Mouse (Mus musculus) spleen, postnatal 14 days (tissue): ENCODE results near the gene Lrfn2.

Experiments
- DNase-seq, 2 experiments: peaks; one replicate each; pipeline ENCODE4 v3.0.0; 2021 to 2022; ENCODE audit warnings: low spot score in 2 of 2

The Lrfn2 gene

DNA sequence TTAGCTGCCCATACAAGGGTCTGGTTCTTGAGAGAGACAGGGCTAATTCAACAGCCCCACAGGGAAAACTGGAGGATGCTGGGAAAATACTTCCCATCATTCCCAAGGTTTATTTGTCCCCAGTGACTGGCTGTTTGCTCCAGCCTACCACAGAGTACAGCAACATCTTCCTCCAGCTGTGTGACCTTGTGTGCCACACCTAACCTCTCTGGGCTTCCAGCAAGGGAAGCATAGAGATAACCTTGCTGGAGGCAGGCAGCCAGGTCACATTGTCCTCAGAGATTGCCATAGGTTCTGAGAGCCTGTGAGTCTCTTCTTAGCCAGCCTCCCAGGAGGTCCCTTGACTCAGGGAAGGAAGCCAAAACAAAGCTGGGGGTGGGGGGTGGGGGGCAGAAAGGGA, 101.1 kb downstream of the Lrfn2 start:
- no peak for DNase-seq

DNA sequence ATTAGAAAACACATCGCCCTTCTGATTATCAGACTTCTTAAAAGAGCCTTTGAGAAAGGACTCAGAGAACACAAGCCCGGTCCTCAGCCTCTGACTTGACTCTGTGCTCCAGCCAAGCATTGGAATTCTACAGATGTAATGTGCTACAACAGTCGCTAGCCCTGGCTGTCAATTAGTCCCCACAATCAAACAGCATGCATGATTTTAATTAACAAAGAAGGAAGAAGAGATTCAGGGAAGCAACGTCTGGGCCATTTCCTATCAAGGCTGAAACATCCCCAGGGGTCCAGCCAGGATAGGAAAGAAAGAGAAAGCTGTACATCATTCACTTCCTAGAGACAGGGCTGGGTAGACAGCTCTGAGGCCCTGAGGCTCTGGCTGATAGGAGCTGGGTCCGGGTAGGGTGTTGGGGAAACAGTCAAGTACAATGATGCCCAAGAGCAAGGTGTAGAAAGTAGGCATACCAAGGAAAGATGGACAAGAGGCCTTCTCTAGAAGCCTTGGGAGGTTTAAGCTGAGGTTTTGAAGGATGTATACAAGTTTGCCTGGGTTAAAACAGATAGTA, 101.6 kb downstream of the Lrfn2 start:
- DNase-seq: no peak

DNA sequence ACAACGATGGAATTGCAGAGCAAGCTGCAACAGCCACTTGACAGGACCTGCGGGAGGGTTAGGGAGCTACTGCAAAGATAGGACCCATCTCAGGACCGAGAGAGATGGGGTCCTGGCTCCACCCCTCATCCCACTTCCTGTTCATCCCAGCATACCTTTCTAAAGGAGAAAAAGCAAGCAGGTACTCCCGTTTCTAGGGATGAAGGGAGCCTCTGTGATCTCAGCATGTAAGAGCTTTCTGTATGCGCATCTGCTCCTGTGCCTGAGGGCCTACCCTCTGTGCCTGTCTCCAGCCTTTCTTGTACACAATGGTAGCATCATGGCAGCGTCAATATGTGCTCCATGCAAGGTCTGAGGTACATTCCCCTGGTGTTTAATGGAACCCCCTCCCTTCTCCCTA, 102.9 kb downstream of the Lrfn2 start:
- DNase-seq: no peak

DNA sequence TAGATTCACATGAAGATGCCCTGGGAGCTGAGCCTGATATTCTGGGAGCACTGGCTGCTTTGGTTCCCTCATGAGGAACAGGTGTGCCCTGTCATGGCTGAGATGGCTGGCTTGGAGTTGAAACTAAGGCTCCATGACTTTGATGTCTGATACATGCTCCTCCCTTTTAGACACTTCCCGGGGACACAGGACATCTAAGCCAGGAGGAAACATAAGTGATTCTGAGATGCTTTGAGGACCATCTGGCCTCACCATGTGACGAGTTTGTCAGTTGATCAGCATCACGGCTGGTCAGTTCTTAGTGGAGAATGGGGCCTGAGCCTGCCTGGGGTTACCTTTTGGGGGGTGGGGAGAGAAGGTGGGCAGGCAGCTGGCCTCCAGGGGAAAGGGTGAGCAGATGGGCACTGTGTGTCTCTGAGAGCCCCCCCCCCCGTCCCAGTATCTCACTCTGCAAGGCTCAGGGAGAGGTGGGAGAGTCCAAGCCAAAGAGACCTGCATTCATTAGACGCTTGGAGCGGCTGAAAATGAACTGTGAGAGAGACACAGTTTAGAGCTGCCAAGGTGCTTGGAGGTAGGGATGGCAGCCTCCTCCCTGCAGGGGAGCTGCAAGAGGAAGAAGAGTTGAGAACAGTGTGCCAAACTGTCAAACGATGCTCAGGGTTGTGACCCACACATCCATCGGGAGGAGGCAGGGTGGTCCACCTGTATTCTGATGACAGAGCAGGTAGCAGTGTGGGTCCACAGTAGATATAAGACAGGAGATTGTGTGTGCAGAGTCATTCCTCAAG, 105.2 kb downstream of the Lrfn2 start:
- DNase-seq: no peak

DNA sequence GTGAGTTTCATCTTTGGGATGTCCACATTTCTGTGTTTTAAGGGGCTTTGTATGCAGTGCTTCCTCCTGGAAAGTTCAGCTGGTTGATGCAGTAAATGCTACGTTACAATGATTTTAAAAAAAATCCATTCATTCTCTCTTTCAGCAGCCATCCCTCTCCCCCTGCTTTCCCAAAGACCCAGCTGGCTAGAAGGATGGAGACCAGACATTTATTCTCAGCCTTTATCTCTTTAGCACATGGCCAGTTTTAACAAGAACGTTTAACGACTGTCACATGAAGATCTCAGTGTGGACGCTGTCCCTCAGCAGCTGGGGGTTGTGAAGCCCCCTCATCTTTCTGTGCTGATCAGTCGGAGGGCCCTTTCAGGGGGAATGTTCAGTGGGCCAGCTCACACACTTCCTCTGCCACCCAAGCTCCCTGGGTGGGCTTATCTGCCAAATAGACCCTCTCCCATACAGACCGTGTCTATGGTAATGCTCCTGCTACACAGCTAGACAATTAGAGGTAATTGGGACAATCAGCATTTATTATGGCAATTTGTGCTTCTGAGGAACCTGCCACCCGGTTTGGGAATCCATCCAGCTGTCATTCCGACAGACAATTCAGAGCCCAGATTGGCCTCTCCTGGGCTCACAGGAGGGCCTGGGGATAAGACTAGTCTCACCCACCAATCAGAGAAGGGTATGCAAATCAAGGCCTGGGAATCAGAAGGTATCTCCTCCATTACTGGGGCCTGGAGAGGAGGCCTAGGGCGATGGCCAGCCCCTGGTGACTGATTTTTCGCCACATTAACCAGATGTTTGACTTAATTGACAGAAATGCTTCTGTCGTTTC, 111.8 kb downstream of the Lrfn2 start:
- no peak for DNase-seq

DNA sequence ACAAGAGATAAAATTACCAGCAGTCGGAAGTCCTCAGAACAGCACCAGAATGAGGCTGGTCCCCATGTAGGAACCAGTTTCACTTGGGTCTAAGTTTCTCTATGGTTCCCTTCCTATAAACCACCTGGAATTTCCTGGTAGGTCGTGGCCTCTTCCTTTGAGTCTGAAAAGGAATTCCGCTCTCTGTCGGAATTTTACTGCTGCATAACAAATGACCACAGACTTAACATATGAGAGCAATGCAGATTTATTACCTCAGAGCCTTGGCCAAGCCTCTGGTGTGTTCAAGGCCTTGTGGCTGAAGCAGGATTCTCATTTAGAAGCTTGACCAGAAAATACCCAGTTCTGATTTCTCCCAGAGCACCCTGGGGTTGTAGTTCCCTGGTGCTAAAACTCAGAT, 115.7 kb downstream of the Lrfn2 start:
- DNase-seq: no peak

DNA sequence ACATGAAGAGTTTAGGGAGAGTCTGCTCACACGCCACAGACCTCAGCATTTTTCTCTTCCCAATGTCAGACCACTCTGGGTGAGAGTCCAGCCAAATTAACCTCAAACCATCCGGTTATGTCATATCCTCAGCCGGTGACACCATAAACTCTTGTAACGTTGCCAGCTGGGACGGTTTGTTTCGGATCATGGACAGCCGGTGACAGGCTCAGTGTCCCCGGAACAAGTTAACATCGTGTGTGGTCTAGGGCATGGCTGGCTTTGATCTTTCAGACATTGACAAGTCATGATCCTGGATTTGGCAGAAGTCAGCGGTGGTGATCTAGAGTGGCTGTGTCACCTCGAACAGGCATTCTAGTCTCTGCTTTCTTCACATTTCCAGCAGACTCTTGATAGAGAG, 119.1 kb downstream of the Lrfn2 start:
- DNase-seq: no peak

DNA sequence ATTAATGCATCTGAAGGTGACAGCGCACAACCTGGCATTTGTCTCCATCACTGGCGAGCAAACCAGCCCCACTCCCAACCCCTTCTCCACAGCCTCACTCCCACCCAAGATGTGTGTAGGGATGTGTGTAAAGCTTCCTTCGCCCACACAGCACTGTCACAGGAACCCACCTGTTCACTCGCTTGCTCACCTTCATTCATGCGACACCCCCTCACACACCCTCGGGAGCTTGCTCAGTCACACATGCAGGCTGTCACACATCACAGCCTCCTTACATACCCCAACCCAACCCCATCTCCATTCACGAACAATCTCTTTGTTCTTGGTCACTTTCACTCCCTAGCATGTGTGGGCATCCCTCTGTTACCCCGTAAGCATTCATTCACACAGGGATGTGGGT, 129.0 kb downstream of the Lrfn2 start:
- DNase-seq: no peak

DNA sequence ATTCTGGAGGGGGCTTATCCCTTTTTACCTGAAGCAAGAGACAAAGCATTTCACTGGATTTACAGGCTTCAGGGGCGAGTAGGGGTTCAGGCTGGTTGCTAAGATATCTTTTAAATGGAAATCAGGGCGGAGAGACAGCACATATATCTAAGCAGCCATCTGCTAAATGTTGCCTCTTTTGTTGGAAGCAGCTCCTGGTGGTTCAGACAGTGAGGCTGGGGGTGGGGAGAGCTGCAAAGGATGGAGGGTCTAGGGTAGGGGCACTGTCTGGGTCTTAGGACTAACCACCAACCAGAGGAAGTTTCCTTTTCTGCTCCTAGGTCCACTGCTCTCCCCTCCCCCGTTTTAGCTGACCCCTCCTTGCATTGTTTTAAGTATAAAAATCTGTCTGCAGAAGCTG, 131.6 kb downstream of the Lrfn2 start:
- DNase-seq: no peak

DNA sequence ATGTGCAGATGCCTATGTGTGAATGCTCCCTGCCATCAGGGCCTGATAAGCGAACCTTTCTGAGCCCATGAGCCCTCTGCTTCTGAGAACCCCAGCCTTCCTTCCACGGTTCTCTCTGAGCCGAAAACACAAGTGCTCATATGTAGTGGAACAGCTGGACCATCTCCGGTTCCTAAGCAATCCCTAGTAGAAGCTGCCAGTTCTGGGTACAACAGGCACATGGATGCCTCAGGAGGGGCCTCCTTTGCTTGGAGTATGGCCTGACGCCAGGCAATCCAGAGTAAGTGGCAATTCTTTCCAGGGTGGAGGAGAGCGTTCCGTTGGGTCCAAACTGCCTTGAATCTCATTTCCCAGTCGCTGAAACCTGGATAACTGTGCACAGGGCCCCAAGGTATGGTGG, 132.3 kb downstream of the Lrfn2 start:
- DNase-seq: no peak

DNA sequence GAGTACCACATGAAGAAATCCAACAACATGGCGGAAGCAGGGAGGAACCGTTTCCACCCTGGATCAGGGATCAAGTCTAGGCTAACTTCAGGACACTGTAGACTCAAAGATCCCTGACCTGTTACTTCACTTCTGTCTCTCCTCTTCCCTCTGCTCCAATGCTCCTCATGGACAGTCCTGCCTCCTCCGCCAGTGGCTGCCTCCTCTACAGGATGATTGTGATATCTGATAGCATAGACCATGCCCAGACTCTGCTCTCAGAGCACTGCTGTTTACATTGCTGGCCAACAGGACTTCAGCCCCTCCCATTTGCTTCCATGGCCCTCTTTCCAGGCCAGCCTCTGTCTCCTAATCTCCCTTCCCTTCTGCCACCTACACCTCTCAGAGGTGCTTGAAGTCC, 132.9 kb downstream of the Lrfn2 start:
- no peak for DNase-seq

DNA sequence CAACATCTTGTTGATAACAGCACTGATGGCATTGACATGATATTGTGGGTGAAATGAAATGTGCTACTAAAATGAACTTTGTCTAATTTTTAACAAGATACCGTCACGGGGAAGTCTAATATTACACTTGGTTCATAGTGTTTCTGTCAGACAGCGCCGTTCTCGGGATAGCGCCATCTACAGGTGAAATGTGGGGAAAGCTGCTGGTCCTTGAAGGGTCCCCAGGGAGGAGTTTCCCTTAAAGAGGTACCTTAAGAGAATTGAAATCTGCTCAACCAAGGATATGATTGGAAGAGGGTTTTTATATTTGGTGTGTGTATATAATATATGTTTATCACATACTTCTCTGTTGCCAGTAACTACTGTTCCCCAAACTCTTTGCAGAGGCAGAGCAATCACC, 134.6 kb downstream of the Lrfn2 start:
- DNase-seq: no peak

DNA sequence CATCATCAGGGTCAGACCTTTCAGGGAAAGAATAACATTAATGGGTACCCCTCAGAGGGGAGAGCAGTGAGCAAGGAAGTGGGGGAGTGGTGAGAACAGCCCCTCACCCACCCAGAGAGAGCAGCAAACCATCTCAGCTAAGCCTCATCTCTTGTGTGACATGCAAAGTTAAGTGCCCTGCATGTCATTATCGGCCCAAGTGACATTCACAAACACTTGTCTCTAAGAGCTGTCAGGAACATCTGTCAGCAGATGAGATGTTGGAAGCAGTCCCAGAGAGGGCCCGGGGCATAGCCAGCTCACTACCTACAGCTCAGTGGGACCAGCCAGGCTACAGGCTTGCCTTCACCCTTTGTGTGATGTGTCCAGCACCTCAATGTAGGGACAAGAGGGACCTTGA, 146.0 kb downstream of the Lrfn2 start:
- no peak for DNase-seq

DNA sequence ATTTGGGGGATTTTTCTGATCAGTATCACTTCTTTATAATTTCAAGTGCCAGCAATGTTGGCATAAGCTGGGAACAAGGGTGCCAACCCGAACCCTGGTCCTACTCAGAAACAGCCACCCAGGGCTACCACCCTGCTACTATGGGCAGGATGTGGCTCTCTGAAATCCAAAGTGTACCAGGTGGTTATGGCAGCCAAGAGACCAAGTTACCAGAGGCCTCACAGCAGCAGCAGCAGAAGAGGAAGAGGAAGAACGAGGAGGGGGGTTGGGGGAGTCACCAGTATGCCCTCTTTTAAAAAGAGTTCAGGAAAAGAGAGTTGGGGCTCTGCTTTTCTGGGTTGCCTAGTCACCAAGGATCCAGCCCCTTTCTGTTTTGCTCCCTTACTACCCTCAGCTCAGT, 147.5 kb downstream of the Lrfn2 start:
- no peak for DNase-seq

DNA sequence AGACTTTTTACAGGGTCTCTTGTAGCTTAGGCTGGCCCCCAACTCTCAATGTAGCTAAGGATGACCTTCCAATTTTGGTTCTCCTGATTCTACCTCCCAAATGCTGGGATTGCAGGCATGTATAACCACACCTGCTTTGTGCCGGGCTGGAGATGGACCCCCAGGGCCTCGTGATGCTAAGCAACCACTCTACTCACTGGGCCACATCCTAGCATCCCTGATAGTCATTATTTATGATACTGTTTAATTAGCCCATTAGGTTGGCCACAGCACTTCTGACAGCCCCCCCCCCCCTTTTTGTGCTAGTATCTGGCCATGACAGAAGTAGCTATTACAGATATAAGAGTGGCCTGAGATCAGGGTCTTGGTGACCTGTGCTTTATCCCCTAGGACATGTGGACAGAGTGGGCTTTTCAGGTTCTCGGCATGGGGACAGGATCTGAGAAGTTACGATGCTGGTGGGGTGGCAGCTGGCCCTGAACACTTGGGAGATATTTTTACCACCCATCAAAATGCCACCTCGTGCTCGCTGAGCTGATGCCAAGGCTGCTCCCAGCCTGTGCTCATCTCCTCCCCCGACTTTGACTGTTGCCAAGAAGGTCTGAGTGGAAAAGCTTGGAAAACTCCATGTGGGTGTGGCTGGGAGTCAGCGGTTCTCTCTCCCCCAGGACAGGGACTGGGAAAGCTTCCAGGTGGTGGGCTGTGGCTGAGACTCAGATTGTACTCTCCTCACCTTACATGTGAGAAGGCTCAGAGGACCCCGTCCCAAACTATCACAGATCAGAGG, 151.6 kb downstream of the Lrfn2 start:
- DNase-seq: no peak

DNA sequence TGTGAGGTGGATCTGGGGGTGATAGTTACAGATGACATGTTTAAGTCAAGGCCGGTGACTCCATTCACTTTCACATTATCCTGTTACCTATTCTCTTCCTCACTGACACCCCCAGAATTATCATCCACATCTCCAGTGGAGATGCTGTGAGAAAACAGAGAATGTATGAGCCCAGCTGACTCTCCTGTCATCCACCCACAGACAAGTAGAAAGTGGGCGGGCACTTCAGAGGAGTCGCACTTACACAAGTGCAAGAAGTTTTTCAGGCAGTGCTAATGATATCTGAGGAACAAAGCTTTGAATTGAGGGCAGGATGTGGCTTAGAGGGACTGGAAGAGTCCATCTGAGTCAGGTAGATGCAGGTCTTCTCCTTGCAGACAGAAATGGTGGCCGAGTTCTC, 152.9 kb downstream of the Lrfn2 start:
- no peak for DNase-seq

DNA sequence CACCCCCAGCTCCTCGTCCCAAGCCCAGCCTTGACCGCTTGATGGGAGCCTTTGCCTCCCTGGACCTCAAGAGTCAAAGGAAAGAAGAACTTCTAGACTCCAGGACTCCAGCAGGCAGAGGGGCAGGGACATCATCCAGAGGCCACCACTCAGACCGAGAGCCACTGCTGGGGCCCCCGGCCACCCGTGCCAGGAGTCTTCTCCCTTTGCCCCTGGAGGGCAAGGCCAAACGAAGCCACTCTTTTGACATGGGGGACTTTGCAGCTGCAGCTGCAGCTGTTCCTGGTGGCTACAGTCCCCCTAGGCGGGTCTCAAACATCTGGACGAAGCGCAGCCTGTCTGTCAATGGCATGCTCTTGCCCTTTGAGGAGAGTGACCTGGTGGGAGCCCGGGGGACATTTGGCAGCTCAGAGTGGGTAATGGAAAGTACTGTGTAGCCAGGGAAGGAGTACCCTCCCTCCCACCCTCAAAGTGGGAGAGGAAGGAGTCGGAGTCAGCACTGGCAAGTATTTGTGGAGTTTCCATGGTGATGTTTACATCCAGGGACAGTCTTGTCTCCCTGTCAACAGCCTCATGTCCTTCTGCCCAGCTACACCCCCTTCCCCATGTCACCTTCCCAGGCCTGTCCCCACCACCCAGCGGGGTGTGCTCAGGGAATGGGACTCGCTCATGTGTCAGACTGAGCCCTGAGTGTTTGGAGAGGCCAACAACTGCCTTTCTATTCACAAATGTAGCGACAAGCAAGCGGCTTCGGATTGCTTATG, 164.8 kb downstream of the Lrfn2 start:
- DNase-seq: no peak

DNA sequence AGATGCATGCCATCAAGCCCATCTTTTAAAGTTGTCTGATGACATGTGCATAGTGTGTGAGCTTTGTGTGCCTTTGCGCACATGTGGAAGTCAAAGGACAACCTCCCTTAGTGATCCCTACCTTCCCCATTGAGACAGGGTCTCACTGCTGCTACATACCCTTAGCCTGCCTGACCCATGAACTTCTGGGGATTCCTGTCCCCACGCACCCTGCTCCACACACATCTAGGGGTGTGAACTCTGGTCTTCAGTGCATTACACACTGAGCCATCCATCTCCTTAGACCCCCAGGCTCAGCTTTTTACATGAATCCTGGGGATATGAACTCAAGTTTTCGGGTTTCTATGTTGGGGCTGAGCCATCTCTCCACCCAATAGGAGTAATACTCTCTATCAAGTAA, 179.2 kb downstream of the Lrfn2 start:
- DNase-seq: no peak

DNA sequence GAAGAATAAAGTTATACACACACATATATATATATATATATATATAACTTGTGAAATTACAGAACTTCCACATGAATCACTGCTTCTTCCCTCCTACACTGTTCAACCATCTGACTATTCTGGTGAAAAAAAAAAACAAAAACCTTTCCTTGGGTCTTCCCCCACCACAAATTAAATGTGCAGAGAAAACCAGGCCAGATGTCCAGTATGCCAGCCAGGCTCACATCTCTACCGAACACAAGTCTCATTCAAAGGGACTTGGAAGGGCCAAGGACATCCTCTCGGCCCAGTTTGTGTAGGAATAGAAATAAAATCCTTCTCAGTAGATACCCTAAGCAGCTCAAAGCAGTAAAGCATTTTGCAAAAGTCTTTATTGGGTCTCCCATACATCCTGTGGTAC, 179.7 kb downstream of the Lrfn2 start:
- no peak for DNase-seq

DNA sequence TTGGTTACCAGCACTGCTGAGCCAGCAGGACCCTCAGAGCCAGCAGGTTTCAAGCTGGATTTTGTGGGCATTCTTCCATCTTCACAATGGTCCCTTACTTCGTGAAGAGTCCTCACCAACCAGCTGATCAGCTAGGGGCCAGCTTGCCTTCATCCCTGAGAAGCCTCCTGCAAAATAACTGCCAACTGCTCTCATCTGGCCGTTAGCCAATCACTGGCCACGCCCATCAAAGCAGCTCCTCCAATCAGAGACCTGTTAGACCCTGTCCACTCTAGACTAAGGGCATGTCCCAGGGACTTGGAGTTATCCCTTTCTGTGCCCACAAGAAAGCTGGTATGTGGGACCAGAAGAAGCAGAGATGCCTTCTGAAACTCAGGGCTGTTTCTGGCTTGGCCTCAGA, 181.2 kb downstream of the Lrfn2 start:
- no peak for DNase-seq

DNA sequence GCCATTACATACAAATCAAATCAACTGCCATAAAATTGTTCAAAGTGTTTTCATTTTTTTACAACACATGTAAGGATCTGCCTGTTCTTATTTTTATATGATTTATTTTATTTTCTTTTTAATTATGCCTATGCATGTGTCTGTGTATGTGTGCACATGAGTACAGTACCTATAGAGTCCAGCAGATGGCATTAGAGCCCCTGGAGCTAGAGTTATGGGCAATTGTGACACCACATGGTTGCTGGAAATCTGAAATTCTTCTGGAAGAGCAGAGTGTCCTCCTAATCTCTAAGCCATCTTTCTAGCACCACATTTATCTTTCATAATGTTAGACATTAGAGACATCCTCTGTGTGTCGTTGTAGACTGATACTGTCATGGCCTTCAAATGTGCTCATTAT, 192.0 kb downstream of the Lrfn2 start:
- no peak for DNase-seq
